Mouse (Mus musculus) megakaryocyte-erythroid progenitor cell, adult 5-6 weeks (primary cell): ENCODE data around the gene Ppp2r3a. TPM values are rescaled to one million over a fixed set of nuclear protein-coding genes. Genes with fewer than 3 reads are reported as not detected.

Experiments used
- ATAC-seq: replicated peaks from 2 replicates; pipeline ENCODE4 v1.8.0; 2016; ENCODE audit warnings: mild to moderate bottlenecking, inconsistent platforms; ENCODE audit not compliant: severe bottlenecking, poor library complexity, low FRiP score, low TSS enrichment
- total RNA-seq, 2 experiments: library from RNA; stranded (forward) in 1 of 2; stranded (reverse) in 1 of 2; fragments of 200-1000, 215-1000 nt in 1 of 2; fragments of >200 nt in 1 of 2; fragmentation: Nextera tagmentation in 1 of 2; gene quantifications; 2 replicates each; pipeline ENCODE4 v1.2.3; 2014 to 2017

Gene Ppp2r3a
- total RNA-seq, 2 experiments from 2014 or later: 5.4 to 11.3 TPM

DNA sequence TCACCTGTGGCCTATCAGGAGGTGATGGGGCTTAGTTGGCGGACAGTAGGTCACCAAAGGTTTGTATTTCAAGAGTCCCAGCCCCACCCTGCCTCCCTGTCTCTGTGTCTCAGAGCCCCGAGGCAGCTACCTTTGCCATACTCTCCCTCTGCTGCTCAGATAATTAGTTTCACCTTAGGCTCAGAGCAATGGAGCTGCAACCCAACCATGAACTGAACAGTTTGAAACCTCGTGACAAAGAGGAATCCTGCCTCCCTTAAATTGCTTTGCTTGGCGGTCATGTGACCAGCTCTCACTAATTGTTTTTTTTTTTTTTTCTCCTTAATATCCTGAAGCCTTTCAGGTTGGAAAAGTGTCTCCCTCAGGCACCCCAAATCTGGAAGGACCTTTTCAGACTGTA, 9.8 kb upstream of the Ppp2r3a start:
- ATAC-seq: no peak

DNA sequence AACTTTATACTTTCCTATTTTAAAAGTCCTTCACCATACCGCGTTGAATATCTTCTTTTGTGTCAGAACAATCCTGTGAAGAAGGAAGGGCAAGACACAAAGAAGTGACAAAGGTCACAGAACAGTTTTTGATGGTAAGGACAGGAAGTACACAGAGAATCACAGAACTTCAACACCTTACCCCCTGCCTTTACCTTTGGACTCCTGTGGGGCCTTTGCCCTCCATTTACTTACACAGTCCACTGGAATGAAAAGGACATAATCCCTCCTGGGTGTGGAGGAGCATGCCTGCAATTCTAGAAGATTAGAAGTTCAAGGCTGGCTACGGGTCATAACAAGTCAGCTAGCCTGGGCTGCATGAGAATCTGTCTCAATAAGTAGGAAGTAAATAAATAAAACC, 1.5 kb upstream of the Ppp2r3a start:
- ATAC-seq: no peak

DNA sequence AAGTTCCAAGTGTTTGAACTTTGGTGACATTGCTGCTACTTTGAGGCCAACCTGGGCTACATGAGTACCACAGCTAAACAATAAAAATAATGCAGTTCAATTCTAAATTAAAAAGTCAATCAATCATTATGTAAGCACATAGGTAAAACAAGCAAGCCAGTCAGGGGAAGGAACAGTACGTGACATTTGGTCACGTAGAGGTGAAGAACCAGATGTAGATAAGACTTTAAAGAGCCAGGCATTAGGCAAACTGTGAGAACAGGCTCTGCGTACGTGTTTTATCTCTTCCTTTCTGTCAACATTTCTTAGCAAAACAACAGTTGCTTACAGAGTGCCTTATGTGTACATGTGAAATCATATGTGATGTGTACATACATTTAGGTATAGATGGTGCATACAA, 946 bp upstream of the Ppp2r3a start:
- no peak for ATAC-seq

DNA sequence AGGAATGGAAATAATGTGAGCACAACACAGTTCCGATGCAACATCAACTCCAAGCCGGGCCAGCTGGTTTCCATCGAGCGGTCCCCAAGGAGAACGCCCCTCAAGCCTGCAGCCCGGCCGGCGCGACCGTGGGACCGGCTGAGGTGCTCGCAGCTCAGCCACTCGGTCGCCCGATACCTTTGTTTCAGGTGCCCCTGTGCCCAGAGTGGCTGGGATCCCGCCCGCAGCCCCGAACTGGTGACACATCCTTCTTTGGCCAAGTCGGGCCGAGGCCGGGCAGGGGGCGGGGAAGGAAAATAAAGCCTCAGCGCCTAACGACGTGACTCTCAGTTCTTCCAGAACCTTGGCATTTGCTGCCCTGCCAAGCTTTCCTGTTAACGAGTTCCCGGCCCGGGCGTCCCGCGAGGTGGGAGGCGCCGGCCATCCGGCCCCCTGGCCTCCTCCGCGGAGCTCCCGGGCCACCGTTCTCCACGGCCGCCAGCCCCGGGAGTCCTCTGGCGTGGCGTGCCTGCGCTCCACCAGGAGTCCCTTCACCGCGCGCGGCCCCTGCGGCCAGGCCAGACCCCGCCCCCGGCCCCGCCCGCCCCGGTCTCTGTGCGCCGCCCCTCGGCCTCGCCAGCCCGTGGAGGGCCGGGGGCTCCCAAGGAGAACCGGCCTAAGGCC, 483 bp downstream of the Ppp2r3a start:
- ATAC-seq: peak; percentile 62

DNA sequence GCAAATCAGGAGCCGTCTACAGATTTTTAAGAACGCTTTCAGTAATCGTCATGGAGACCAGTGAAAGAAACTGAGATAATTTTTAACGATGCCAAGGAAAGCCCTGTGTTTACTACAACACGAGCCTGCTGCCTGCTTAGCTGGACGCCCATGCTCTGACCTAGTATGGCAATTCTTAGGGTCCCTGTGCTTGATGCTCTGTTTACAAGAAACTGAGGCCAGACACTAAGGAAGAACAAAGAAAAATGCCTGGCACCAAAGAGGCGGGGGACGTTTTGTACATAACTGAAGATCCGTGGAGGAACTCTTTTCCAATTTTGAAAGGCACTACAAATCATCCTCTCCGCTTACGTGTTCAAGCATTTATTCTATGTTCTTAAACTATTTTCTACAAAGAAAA, 1.1 kb downstream of the Ppp2r3a start:
- ATAC-seq: no peak; the same call in 1 of the 2 replicates

DNA sequence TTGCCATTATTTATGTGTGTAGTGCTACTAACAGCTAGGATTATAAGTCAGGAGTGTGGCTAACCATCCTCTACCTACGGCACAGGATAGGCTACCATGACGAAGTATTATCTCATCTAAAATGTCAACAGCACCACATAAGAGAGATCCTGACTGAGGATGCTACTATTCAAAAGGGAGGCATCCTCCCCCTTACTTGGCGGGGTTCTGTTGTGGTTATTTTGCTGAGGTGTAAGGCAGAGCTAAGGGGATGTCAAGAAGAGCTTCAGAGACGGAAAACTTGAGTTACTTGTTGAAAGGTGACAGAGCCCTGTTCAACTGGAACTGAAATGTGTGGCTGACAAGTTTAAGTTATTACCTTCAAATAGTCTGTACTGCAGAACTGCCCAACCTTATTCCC, 2.0 kb downstream of the Ppp2r3a start:
- no peak for ATAC-seq

DNA sequence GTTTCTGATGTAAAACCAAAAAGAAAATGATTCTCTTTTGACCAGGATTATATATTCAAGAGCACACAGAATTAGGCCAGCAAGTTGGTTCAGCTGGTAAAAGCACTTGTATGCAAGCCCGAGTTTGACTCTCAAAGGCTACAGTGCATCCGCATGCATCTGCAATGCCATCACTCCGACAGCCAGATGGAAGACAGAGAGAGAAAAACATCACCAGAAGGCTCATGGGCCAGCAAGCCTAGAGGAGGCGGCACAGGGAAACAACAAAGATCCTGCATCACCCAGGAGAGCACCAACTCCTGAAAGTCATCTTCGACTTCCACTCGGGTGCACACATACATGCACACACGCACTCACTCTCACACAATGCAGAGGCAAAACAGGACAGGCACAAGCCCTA, 4.1 kb downstream of the Ppp2r3a start:
- no peak for ATAC-seq

DNA sequence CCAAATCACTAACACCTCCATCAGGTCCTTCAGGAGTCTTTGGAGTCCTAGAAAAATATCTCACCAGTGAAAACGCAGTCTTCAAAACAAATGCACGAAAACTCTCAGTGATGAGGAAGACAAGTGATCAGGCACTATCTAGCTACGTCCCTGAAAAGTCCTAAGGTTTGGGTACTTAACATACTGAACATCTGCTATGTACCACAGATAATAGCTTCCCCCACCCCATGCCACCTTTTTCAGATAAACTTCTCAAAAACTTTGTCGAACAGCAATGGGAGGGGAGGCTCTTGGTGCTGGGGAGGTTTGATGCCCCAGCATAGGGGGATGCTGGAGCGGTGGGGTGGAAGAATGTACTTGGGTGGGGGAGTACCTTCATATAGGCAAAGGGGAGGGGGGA, 6.1 kb downstream of the Ppp2r3a start:
- ATAC-seq: 0 out of 2 replicates have a peak, but pooled peaks have one; percentile 30

DNA sequence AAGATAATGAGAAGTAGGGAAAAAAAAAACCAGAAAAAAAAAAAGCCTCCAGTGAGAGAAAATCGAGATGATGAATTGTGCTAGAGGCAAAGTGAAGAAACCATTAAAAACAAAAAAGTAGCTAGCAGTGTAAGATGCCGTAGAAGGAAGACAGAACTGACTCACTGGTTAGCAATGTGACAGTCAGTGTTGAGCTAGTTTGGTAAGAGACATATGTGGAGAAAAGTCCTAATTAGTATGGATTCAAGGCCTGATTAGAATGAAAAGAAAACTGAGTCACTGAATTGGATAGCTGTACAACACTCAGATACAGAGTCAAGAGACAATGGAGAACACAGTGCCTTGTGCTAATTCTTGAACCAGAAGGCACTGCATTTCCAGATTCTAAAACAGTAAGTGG, 7.9 kb downstream of the Ppp2r3a start:
- ATAC-seq: no peak

DNA sequence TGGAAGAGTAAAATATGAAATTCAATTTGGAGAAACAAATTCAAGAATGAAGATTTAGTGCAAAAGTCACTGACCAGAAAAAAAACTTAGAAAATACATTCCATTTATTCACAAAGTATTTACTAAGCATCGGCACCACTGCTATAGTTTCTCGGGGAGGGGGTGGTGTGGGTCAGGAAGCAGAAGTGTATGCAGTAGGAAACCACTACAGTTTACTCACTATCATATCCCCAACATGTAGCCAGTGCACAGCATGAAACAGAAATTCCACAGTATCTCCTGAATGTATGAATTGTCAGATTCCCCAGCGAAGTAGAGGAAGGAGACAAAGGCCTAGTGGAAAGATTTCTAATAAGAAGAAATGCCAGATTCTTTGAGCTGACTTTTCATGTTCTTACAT, 11.4 kb downstream of the Ppp2r3a start:
- no peak for ATAC-seq

DNA sequence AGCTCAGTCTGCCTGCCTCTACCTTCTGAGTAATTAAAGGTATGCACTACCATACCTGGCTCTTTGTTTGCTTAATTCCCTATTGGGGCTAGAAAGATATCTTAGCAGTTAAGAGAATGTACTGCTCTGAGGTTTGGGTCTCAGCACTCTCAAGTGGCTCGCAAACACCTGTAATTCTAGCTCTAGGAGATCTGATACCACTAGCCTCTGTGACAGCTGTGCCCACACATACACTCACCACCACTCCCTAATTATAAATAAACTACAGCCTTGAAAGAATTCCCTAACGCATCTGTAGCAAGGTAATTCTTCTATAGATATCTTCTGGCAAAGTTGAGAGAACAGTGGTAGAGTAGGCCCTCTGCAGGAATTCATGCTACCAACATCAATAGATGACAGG, 15.8 kb downstream of the Ppp2r3a start:
- no peak for ATAC-seq

DNA sequence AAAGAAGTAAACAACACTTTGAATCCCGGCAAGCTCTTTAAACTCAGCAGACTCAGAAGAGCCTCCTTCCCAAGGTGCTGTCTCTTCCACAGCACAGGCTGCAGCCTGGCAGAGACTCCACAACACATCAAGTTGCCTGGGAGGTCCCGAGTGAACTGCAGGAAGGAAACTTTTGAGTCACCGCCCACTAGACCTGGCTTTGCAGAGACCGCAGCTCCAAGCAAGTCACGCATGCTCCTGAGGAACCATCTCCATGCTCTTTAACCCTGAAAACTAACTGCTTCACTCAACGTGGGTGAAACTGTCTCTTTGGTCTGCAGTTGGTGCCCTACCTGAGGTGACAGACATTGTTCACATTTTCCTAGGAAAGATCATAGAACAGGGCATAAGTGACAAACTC, 19.6 kb downstream of the Ppp2r3a start:
- peak; percentile 68 for ATAC-seq

DNA sequence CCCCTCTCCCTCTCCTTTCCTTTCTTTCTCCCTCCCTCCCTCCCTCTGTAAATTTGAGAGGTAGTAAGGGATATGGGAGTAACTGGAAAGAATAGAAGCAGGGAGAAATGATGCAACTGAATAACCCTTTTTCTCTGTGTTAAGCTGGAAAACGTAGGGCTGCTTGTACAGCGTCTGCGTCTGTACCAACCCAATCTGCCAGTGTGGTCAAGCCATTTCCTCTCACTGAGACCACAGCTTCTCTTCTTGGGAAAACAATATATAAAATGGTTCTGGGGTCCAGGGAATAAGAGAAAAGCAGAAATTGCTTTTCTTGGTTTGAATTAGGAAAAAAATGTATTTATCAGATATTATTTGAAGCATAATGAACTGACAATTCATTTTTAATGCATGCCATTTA, 21.6 kb downstream of the Ppp2r3a start:
- ATAC-seq: no peak

DNA sequence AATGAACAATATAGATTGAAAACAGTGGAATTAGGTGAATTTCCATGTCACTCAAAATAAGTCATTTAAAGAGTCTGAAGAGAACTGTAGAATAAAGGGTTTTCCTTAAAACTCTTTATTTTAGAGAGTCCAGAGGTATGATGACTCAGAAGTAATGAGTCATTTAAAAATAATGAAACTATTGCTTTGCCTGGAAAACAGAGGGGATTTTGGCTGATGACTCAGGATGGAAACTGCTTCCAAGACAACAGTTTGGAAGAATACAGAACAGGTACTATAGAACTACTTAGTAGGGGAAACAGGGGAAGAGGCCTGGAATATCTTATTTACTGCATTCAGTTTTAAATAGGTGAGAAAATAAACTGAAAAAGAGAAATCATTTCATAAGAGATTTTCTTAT, 22.7 kb downstream of the Ppp2r3a start:
- ATAC-seq: no peak

DNA sequence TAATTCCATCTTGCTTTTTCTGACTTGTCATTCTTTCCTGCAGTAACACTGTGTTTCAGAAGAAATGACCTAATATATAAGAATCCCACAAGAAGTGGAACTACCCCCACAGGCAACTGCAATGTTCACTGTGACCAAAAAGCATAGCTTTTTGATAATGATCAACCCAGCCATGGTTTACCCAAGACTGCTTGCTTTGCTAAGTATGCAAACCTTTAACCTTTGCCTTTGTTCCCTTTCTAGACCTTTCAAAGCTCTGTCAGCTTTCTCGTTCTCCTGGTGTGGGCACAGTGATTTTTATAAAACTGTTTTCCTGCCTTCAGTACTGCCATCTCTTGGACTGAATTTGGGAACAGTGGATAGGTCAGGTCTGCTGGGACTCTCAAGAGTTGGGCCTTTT, 43.6 kb downstream of the Ppp2r3a start:
- ATAC-seq: no peak

DNA sequence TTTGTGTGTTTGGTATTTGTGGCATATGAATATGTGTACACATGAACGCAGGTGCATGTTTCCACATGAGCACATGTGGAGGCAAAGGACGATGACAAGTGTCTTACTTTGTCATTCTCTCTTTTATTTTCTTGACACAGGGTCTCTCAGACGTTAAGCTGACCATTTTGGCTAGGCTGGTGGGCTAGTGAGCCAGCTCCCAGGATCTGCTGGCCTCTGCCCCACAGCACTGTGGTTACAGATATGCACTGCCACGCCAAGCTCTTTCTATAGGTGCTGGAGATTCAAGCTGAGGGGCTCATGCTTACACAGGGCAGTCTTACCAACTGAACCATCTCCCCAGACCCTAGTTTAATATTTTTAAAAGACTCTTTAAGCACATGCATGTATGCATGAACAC, 45.1 kb downstream of the Ppp2r3a start:
- ATAC-seq: no peak

DNA sequence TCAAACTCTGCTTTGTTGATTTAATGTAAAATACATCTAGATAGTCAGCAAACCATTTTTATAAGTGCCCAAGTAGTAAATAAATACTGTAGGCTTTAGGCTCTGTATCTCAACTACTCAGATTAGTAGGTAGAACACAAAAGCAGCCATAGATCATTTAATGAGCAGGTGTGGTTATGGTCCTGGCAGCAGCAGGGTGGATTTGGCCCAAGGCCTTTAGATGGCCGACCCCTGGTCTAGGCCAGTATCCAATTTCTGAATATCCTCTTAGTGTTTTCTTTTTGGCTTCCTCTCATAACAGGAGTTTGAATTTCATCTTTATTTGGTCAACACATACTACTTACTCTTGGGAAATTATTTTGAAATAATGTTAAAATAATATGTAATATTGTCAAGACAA, 46.4 kb downstream of the Ppp2r3a start:
- ATAC-seq: no peak

DNA sequence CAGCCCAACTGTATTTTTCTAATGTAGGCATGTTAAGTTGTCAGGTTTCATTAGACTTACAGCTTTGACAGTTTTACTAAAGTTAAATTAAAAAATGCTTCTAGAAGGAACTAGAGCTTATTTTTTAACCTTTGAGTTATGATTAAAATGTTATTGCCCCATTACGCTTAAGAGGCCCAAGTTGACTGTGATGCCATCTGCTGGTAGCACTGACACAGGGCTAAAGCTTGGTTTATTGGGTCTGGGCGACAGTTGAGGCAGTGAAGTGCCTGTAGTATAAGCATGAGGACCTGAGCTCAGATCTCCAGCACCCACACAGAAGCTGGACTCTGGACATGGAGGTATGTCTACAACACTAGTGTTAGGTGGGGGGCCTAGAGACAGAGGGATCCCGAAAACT, 47.5 kb downstream of the Ppp2r3a start:
- ATAC-seq: no peak

DNA sequence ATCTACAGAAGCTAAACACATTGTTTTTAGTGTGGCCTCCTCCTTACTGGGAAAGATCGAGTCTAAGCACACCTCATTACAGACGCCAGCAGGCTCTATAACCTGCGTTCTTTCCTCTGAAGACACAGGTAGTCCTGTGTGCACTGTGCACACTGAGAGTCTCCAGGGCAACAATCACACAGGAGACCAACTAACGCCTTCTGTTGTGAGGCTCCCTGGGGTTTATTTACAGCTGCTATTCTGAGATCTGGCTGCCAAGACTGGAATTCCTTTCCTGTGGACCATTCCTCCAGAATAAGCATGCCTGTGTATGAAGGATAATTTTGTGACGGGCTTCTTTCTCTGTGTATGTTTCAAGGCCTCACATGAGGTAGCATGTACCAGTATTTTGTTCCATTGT, 51.0 kb downstream of the Ppp2r3a start:
- ATAC-seq: no peak

DNA sequence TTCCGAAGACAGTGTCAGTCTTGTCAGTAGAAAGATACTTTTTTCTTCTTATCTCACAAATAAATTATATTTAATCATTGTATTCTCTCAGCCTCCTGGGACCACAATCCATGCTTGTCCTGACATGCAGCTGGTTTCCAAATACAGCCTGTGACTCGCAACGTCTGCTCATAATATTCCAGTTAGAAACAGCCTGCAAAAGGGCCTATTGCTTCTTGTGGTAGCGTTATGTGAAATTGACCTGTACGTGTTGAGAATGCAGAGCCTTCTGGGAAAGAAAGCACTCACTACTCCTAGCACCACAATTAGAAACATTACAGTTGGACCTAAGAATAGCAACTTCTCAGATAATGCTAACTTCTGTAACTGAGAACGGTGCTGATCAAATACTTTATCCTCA, 52.8 kb downstream of the Ppp2r3a start:
- no peak for ATAC-seq

DNA sequence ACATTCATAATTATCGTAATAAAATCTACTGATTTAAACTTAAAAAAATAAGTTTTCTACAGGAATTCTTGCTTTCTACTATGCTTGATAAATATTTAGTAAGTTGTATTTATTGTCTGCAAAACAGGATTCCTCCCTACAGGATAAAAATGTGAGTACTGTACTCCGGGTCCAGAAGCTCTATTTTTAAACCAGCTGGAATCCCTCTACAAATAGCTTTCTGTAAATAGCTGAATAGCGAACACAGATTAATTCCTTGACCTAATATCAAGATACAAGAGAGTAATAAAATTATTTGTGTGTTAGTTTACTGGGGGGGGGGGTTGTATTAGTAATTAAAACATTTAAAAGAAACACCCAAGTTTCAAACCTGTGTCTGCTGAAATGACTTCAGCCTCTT, 53.3 kb downstream of the Ppp2r3a start:
- ATAC-seq: no peak
